Mouse (Mus musculus) megakaryocyte, embryonic 14.5 days (primary cell): Measurements from ENCODE around the gene Bmp8a. TPM values are rescaled to one million over a fixed set of nuclear protein-coding genes. Genes with fewer than 3 reads are reported as not detected.
A peak's percentile ranks its signal among the peaks of the same experiment; 100 is the strongest.
"Not testable (repeated sequence)": the region's sequence is repeated elsewhere in the genome, so short reads cannot be mapped to it uniquely, and the experiment has no call there.

ENCODE experiments used
- H3K27me3 ChIP-seq: replicated peaks from 2 replicates; pipeline ENCODE3; 2012; ENCODE audit warnings: inconsistent platforms
- H3K36me3 ChIP-seq: replicated peaks from 2 replicates; pipeline ENCODE3; 2012; ENCODE audit warnings: low read length, inconsistent platforms, mixed read lengths
- H3K4me1 ChIP-seq: 2 replicates; pipeline ENCODE4 v1.6.1; 2012; ENCODE audit warnings: inconsistent platforms
- H3K4me3 ChIP-seq: replicated peaks from 2 replicates; pipeline ENCODE3; 2012; ENCODE audit warnings: moderate library complexity, mild to moderate bottlenecking, inconsistent platforms
- H3K9me3 ChIP-seq: 2 replicates; pipeline ENCODE4 v1.6.1; 2012; ENCODE audit warnings: inconsistent platforms
- FLI1 ChIP-seq: IDR thresholded peaks from 2 replicates; pipeline ENCODE4 v1.6.1; 2012; ENCODE audit warnings: low read length, inconsistent platforms, mixed read lengths
- GATA1 ChIP-seq: IDR thresholded peaks from 3 replicates; pipeline ENCODE4 v1.6.1; 2012; ENCODE audit warnings: mixed read lengths, low read length, inconsistent platforms, borderline replicate concordance
- polyA plus RNA-seq: library from polyadenylated mRNA; stranded (reverse); fragments of >175 nt; gene quantifications from 2 replicates; pipeline ENCODE4 v1.2.3, GENCODE M21; 2012; ENCODE audit warnings: low replicate concordance; ENCODE audit not compliant: insufficient read depth

The Bmp8a gene
- polyA plus RNA-seq, 1 experiment = 5.1 TPM

DNA sequence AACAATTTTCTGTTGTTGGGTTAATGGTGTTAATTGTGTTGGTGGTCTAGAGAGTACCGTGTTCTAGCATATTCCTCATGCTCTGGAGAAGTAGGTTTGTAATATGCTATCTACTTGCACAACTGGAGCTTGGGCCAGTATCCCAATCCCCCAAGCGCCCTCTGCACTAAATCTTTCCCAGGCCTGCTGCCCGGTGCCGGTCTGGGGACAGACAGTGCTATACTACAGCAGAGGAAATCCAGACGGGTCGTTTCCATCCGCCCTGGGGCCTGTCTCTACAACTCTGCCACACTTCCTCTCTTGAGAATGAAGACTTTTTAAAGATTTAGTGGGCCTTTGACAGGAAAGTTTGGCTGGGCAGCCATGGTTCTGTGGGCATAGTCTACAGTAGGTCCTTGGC lies 50.1 kb downstream of the Bmp8a start:
- peaks cover 11% of the 10 kb centered on the region for H3K4me1 ChIP-seq
- H3K36me3 ChIP-seq = peaks cover 98% of the 10 kb centered on the region
- H3K4me3 ChIP-seq = no peak overlapping the region
- TF ChIP-seq GATA1 (no peak), FLI1 (no peak)
- H3K27me3 ChIP-seq = no peaks in the 10 kb centered on the region
- H3K9me3 ChIP-seq = no peaks in the 10 kb centered on the region

DNA sequence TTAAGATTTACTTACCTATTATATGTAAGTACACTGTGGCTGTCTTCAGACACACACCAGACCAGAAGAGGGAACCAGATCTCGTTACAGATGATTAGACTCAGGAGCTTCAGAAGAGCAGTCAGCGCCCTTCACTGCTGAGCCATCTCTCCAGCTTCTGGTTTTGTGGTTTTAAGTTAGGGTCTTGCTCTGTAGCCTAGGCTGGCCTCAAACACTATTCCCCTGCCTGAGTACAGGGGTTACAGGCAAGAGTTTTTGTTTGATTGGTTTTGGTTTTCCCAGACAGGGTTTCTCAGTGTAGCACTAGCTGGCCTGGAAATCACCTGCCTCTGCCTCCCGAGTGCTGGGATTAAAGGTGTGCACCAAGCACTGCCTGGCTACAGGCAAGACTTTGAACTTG lies 50.7 kb downstream of the Bmp8a start:
- H3K27me3 ChIP-seq = no peaks in the 10 kb centered on the region
- H3K4me1 ChIP-seq = peaks cover 16% of the 10 kb centered on the region
- H3K9me3 ChIP-seq = no peaks in the 10 kb centered on the region
- no peak overlapping the region for H3K4me3 ChIP-seq
- no peak for TF ChIP-seq GATA1
- TF ChIP-seq FLI1 = no peak
- H3K36me3 ChIP-seq = peaks cover 98% of the 10 kb centered on the region

- Histone ChIP-seq H3K4me3 (no peak overlapping the region), H3K36me3 (peaks cover 91% of the 10 kb centered on the region), H3K27me3 (no peaks in the 10 kb centered on the region), H3K9me3 (no peaks in the 10 kb centered on the region), H3K4me1 (peaks cover 45% of the 10 kb centered on the region)
- TF ChIP-seq FLI1 = no peak
- no peak for TF ChIP-seq GATA1
Observed at GRCm38 (mm10) chr4:123289038-123289437, 54.0 kb downstream of the Bmp8a start.

- no peaks in the 10 kb centered on the region for H3K9me3 ChIP-seq
- TF ChIP-seq GATA1 (no peak), FLI1 (no peak)
- peaks cover 69% of the 10 kb centered on the region for H3K36me3 ChIP-seq
- no peaks in the 10 kb centered on the region for H3K27me3 ChIP-seq
- H3K4me1 ChIP-seq = peaks cover 54% of the 10 kb centered on the region
- no peak overlapping the region for H3K4me3 ChIP-seq
Observed at GRCm38 (mm10) chr4:123286790-123287189, 56.3 kb downstream of the Bmp8a start.

DNA sequence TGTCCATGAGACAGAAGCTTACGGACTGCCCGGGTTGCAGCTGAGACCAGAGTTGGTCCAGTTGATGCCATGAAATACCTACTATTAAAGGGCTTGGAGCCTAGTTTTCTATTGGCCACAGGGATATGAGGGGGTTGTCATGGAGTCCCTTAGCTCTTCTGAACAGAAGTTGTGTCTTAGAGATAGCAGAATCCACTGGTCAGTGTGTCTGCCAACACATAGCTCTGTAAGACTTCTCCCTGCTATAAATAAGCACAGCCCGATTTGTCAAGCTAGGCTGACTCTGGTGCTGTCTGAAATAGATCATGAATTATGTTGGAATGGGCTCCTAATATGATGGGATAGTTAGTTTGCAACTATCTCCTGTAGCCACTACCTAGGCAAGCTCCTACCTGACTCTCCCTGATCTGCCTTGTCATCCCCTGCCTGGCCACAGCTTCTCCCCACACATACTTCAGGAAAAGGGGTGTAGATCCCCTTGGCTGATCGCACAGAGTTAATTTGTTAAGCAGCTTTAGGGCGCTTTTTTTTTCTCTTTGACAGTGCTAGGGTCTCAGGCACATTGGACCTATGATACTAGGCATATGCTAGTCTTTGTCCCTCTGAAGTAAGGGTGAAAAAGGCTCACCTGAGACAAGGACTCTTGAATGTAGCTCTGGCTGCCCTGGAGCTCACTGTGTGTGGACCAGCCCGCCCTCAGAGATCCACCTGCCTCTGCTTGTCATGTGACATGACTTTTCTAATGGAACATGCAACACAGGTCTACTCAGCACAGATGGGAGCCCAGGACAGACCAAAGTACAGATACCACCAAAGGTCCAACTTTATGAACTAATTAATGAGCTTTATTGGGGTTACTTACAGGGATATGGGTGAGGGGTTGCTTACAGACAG lies 58.1 kb downstream of the Bmp8a start:
- no peak for TF ChIP-seq GATA1
- peaks cover 54% of the 10 kb centered on the region for H3K4me1 ChIP-seq
- H3K9me3 ChIP-seq = no peaks in the 10 kb centered on the region
- H3K36me3 ChIP-seq = peaks cover 52% of the 10 kb centered on the region
- no peaks in the 10 kb centered on the region for H3K27me3 ChIP-seq
- H3K4me3 ChIP-seq = peak overlapping the region; percentile 93

DNA sequence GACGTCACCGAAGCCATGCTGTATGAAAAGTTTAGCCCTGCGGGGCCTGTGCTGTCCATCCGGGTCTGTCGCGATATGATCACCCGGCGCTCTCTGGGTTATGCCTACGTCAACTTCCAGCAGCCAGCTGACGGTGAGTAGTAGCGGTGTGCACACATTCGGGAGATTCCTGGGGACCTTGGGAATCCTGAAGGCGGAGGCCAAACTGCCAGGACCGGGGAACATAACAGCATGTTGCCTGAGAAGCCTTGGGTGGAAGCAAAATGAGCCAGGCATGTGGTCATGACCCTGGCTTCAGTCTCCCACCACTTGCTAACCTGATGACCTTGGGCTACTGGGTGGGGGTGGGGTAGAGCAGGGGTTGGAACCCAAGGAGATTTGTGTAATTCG lies 59.4 kb downstream of the Bmp8a start:
- Histone ChIP-seq H3K4me1 (peaks cover 49% of the 10 kb centered on the region), H3K4me3 (peak overlapping the region; percentile 93), H3K36me3 (peaks cover 39% of the 10 kb centered on the region)
- H3K9me3 ChIP-seq, H3K27me3 ChIP-seq: not testable (repeated sequence)

- H3K9me3 ChIP-seq, H3K27me3 ChIP-seq: not testable (repeated sequence)
- H3K36me3 ChIP-seq = peaks cover 33% of the 10 kb centered on the region
- H3K4me3 ChIP-seq = peak overlapping the region; percentile 88
- H3K4me1 ChIP-seq = peaks cover 47% of the 10 kb centered on the region
Observed at GRCm38 (mm10) chr4:123282915-123283674, 60.0 kb downstream of the Bmp8a start.

DNA sequence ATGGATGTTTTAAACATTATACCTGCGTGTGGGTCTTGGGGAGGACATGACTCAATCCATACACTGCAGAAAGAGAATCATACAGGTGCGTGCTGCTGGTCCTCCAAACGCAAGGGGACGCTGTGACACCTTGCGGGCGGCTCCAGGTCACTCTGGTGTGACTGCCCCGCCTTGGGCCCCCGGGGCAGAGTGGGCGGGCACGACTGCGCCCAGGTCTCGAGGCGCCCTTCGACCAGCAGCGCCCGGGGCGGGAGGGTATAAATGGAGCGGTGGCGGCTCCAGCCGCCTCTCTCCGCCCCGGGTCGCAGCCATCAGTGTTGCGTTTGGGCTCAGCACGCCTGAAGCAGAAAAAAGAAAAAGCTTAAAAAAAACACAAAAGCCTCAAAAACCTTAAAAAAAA lies 60.6 kb downstream of the Bmp8a start:
- peaks cover 3% of the 10 kb centered on the region for H3K27me3 ChIP-seq
- H3K9me3 ChIP-seq = no peaks in the 10 kb centered on the region
- H3K4me1 ChIP-seq = peaks cover 43% of the 10 kb centered on the region
- peaks cover 27% of the 10 kb centered on the region for H3K36me3 ChIP-seq
- H3K4me3 ChIP-seq = peak overlapping the region; percentile 88
- TF ChIP-seq FLI1 (no peak), GATA1 (no peak)

GRCm38 (mm10) chr4:123280117-123280516 lies 62.9 kb downstream of the Bmp8a start:
- peaks cover 4% of the 10 kb centered on the region for H3K36me3 ChIP-seq
- H3K27me3 ChIP-seq = peaks cover 11% of the 10 kb centered on the region
- TF ChIP-seq GATA1 = no peak
- TF ChIP-seq FLI1 = no peak
- peaks cover 20% of the 10 kb centered on the region for H3K4me1 ChIP-seq
- no peaks in the 10 kb centered on the region for H3K9me3 ChIP-seq
- no peak overlapping the region for H3K4me3 ChIP-seq

DNA sequence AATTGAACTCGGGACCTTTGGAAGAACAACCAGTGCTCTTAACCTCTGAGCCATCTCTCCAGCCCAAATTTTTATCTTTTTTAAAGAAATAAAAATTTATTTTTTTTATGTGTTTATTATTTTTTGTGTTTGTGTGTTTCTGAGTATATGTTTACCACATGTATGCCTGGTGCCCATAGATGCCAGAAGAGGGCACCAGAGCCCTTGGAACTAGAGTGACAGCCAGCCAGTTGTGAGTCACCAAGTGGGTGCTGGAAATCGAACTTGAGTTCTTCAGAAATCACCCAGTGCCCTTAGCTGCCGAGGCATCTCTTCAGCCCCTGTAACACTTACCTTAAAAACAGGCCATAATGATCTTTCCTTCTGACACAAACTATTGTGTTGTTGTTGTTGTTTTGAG lies 72.0 kb downstream of the Bmp8a start:
- Histone ChIP-seq H3K4me1 (no peaks in the 10 kb centered on the region), H3K4me3 (no peak overlapping the region), H3K9me3 (no peaks in the 10 kb centered on the region; the same call in 1 of the 2 replicates), H3K27me3 (peaks cover 11% of the 10 kb centered on the region), H3K36me3 (no peaks in the 10 kb centered on the region)
- no peak for TF ChIP-seq GATA1
- no peak for TF ChIP-seq FLI1

Other genes starting within 250 kb of the Bmp8a start
- not detected in 2 replicates for gene Bmp8b, start 238.1 kb downstream of the Bmp8a start, polyA plus RNA-seq
- 3.0 TPM in 1 of 2 replicates, not detected in the other for gene Oxct2b, start 227.0 kb downstream of the Bmp8a start, polyA plus RNA-seq
- gene Ppie, start 203.3 kb downstream of the Bmp8a start, polyA plus RNA-seq = 4.7 TPM in 1 of 2 replicates, not detected in the other
- not detected in 2 replicates for gene Hpcal4, start 160.0 kb downstream of the Bmp8a start, polyA plus RNA-seq
- gene Nt5c1a, start 141.7 kb downstream of the Bmp8a start, polyA plus RNA-seq = not detected in 2 replicates
- not detected in 2 replicates for gene Heyl, start 109.7 kb downstream of the Bmp8a start, polyA plus RNA-seq
- gene Pabpc4, start 80.9 kb downstream of the Bmp8a start, polyA plus RNA-seq = 478 and 1,194 TPM in 2 replicates
- 0.56 TPM in 1 of 2 replicates, not detected in the other for gene Oxct2a, start 19.6 kb downstream of the Bmp8a start, polyA plus RNA-seq